Mouse (Mus musculus) mouse trophoblast stem cell (cell line): Measurements from ENCODE around the gene Tmx4.

Source experiments
- in situ Hi-C, 2 experiments: fragments of 300-500 bp; cut with MseI, MboI; formaldehyde crosslinking; loops; 2 replicates in 1 of 2; 3 replicates in 1 of 2; pipeline ENCODE4 v1.15.1; 2025

The Tmx4 gene

DNA sequence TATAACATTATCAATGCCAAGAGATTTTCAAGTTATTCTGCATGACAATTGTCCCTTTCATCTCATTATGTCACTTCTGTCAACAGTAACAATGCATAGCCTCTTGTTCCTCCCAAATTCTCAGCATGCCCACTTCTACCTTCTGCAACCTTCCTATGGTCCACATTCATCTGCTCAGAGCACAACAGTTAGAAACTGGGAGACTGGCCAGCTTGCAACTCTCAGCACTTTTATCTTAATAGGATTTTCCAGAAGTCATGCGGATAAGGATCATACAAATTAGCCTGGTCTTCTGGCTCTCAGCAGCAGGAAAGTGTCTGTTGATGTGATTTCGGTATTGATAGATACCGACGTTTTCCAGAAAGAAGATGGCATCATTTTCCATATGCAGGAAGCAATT lies 58.7 kb downstream of the Tmx4 start:
- in situ Hi-C loops = no loop called here

DNA sequence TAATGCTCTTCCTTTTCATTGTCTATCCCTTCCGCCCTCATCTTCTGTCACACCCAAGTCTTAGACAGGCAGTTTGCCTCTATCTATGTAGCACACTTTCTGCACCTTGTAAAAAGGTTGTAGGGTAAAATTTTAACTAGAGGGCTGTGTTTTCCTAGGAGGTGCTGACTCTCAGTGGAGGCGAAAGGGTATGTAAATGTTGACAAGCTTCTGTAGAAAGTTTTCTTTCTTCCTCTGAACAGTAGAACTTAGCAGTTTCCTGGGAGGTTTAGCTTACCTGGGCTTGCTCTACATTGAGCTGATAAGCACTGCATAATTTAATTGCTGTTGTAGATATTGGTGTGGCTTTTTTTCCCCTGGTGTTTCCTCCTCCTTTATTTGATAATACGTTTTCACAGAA lies 84.5 kb downstream of the Tmx4 start:
- in situ Hi-C loops = loop anchor here in 1 of 2 experiments (10.0 kb wide), 1 partner anchor 95 kb away; no protein-coding TSS in a partner anchor

DNA sequence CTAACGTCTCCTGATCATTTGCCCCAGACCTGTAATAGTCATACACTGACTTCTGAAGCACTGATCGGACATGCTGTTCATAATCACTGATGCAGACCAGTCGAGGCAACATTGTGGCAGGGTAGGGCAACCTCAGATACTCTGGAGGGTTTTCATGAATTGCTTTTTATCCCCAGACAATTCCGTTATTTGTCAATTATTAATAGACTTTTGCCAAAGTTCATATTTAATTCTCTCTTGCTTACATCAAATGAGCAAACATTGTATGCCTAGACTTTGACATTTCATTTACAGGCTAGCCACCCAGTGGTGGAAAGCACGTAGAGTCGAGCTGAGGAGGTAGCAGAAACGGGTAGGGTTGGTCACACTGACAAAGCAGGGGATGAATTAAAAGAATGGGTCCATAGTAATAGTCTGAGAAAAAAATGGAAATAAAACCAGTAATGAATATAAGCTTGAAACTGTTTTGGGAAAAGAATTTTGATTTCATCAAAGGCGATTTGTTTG lies 89.7 kb downstream of the Tmx4 start, which contains the start of gene Hao1:
Gene Hao1, minus strand, starts transcription at position 148 of the 507 bp plus-strand sequence.
- in situ Hi-C loops = loop anchor here (5.0 to 10.0 kb wide), 2 partner anchors 101 to 123 kb away; no protein-coding TSS in a partner anchor

DNA sequence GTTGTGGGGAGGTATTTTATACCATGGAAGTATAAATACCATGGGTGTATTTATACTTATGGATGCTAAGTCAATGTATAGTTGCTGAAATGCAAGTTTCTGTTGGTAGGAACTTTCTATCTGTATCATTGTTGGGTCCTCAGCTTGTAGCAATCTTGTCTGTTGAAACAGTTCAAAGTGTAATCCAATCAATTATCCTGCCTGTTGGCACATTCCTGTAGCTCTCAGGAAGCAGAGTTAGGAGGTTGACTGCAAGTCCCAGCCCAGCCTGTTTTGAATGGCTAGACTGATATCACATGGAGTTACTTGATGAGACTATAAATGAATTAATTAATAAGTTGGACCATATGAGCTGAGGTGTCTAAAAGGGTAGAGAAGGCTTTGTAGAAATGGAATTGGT lies 91.6 kb downstream of the Tmx4 start:
- in situ Hi-C loops = loop anchor here (5.0 to 10.0 kb wide), 2 partner anchors 102 to 125 kb away; no protein-coding TSS in a partner anchor

DNA sequence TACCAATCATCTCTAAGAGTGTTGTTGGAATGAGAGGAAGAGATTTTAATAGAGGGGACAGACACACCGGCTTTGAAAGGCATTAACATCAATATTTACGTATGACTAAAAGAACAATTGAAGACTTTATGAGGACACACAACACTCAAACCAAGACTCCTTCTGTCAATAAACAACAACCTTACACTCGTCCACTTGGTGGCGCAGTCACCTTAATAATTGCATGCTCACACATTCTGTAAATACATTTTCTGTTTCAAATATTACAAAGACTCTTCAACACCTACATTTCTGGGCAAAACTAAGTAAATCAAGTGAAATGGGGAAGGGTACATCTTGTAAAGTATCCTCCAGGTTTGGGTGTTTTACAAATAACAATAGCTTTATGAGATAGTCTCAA lies 94.2 kb downstream of the Tmx4 start:
- in situ Hi-C loops = loop anchor here (5.0 to 25.0 kb wide), 5 partner anchors 105 to 788 kb away; no protein-coding TSS in a partner anchor

DNA sequence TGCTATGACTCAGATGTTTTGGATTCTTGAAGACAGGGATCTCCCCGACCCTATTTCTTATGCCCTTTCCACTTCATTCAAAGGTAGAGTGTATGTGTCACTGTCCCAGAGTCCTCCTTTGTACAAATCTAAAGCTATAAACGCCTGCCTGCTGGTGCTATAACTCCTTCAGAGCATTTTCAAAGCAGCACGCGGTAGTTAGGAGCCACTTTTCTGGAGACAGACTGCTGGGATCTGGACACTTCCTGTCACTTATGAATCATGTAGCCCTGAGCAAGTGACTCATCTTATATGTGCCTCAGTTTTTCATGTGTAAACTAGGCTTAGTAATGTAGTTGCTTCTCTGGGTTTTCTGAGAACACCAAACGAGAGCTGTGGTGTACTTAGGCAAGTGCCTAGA lies 98.8 kb downstream of the Tmx4 start:
- in situ Hi-C loops = loop anchor here (5.0 to 25.0 kb wide), 3 partner anchors 140 to 792 kb away; no protein-coding TSS in a partner anchor

DNA sequence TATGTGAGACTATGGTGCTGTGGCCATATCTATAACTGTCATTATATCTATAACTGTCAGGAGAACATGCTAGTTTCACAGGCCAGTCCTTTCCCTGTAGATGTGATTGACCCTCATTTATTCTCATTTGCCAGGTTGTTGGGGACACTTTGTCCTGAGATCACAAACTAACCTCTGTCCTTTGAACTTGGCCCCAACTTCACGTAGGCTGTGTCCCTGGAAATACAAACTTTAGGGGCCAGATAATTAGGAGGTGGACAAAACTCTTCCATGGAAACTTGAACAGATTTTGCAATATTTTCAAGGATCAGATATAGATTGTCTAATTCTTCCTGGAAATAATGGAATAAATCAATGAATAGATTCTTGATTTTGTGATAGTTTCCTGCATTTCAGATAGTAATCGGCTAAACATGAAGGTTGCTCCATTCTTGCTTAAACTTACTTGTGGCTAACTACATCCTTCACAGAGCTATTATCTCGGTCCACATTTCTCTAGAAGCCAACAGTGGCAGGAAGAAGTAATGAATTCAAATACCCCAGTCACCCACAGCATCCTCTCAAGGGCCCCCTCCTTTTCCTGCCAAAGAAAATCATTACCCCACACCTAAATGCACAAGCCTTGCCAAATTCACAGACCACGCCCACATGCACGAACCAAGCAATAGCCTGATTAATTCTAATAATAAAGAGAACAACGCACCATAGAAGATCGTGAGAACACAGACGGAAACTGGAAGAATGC lies 99.5 kb downstream of the Tmx4 start:
- in situ Hi-C loops = loop anchor here (5.0 to 25.0 kb wide), 3 partner anchors 140 to 793 kb away; no protein-coding TSS in a partner anchor
